Mouse (Mus musculus) hindbrain, embryonic 12.5 days (tissue): ENCODE data around the gene Prep. TPM values are rescaled to one million over a fixed set of nuclear protein-coding genes. Genes with fewer than 3 reads are reported as not detected.

Experiments
- microRNA-seq: library from miRNA; unstranded; fragments of <30 nt; microRNA quantifications from one replicate; pipeline ENCODE4, GENCODE M21; 2017
- polyA plus RNA-seq: library from polyadenylated mRNA; unstranded; fragments of >200 nt; fragmentation: Nextera tagmentation; extraction: Ambion mirVana; gene quantifications from 2 replicates; pipeline ENCODE4 v1.2.1, GENCODE M21; 2016

The Prep gene
- polyA plus RNA-seq, 1 experiment from 2014 or later: 29.0 TPM

Small RNA genes lying within 50 kb of the gene (microRNA-seq; reads per million reads assigned to microRNA genes)
- gene Gm23766: not detected

Other genes with a start within 250 kb of the Prep start
- gene Popdc3, start 110.9 kb downstream of the Prep start, polyA plus RNA-seq: 0.92 and 1.1 TPM in 2 replicates